Mouse (Mus musculus): ENCODE measurements around the gene Rbms1.

Gene Rbms1

GRCm38 (mm10) chr2:60962671-60963421, at the start of gene Rbms1:
Gene Rbms1, minus strand, starts transcription at chr2:60963192.
- DNase-seq (ENCODE audit: low read depth, low spot score), result no peak

- no peak for DNase-seq (ENCODE audit: low read depth, low spot score)
Observed at GRCm38 (mm10) chr2:61012249-61012828, 49.3 kb upstream of the Rbms1 start.

GRCm38 (mm10) chr2:60986286-60986685, 23.3 kb upstream of the Rbms1 start:
- DNase-seq (ENCODE audit: low read depth, low spot score), result no peak

GRCm38 (mm10) chr2:60978538-60979313, 15.7 kb upstream of the Rbms1 start:
- no peak for DNase-seq (ENCODE audit: low read depth, low spot score)

- no peak for DNase-seq (ENCODE audit: low read depth, low spot score)
Observed at GRCm38 (mm10) chr2:60972189-60972814, 9.3 kb upstream of the Rbms1 start.

GRCm38 (mm10) chr2:60963616-60964015, 624 bp upstream of the Rbms1 start:
- DNase-seq (ENCODE audit: low read depth, low spot score), result no peak

GRCm38 (mm10) chr2:60962001-60962670, 856 bp downstream of the Rbms1 start:
- no peak for DNase-seq (ENCODE audit: low read depth, low spot score)

GRCm38 (mm10) chr2:60961281-60961680, 1.7 kb downstream of the Rbms1 start:
- DNase-seq (ENCODE audit: low read depth, low spot score), result no peak

- no peak for DNase-seq (ENCODE audit: low read depth, low spot score)
Observed at GRCm38 (mm10) chr2:60948241-60948640, 14.8 kb downstream of the Rbms1 start.

- no peak for DNase-seq (ENCODE audit: low read depth, low spot score)
Observed at GRCm38 (mm10) chr2:60947817-60948216, 15.2 kb downstream of the Rbms1 start.

GRCm38 (mm10) chr2:60940454-60940961, 22.5 kb downstream of the Rbms1 start:
- DNase-seq (ENCODE audit: low read depth, low spot score), result no peak

- DNase-seq (ENCODE audit: low read depth, low spot score), result no peak
Observed at GRCm38 (mm10) chr2:60939957-60940356, 23.0 kb downstream of the Rbms1 start.

- DNase-seq (ENCODE audit: low read depth, low spot score), result no peak
Observed at GRCm38 (mm10) chr2:60936910-60937309, 26.1 kb downstream of the Rbms1 start.

GRCm38 (mm10) chr2:60928948-60929347, 34.0 kb downstream of the Rbms1 start:
- no peak for DNase-seq (ENCODE audit: low read depth, low spot score)

- no peak for DNase-seq (ENCODE audit: low read depth, low spot score)
Observed at GRCm38 (mm10) chr2:60927906-60928775, 34.9 kb downstream of the Rbms1 start.

- DNase-seq (ENCODE audit: low read depth, low spot score), result no peak
Observed at GRCm38 (mm10) chr2:60925063-60925462, 37.9 kb downstream of the Rbms1 start.

GRCm38 (mm10) chr2:60923756-60924544, 39.0 kb downstream of the Rbms1 start:
- DNase-seq (ENCODE audit: low read depth, low spot score), result no peak

- no peak for DNase-seq (ENCODE audit: low read depth, low spot score)
Observed at GRCm38 (mm10) chr2:60923111-60923510, 39.9 kb downstream of the Rbms1 start.

- no peak for DNase-seq (ENCODE audit: low read depth, low spot score)
Observed at GRCm38 (mm10) chr2:60922351-60922750, 40.6 kb downstream of the Rbms1 start.

GRCm38 (mm10) chr2:60920076-60920475, 42.9 kb downstream of the Rbms1 start:
- DNase-seq (ENCODE audit: low read depth, low spot score), result no peak
